Mouse (Mus musculus) kidney, postnatal 4 days (tissue): ENCODE measurements at regions not wholly inside any gene's neighbourhood (a gene's known extent, or its start where the extent isn't known, plus 50 kb on each side); places are given as distances from the start of the nearest gene placed in this dataset.
A peak's percentile ranks its signal among the peaks of the same experiment; 100 is the strongest.

ENCODE experiments used
- DNase-seq, 2 experiments: peaks; one replicate each; pipeline ENCODE4 v3.0.0; 2021; ENCODE audit warnings: mixed read lengths in 2 of 2

DNA sequence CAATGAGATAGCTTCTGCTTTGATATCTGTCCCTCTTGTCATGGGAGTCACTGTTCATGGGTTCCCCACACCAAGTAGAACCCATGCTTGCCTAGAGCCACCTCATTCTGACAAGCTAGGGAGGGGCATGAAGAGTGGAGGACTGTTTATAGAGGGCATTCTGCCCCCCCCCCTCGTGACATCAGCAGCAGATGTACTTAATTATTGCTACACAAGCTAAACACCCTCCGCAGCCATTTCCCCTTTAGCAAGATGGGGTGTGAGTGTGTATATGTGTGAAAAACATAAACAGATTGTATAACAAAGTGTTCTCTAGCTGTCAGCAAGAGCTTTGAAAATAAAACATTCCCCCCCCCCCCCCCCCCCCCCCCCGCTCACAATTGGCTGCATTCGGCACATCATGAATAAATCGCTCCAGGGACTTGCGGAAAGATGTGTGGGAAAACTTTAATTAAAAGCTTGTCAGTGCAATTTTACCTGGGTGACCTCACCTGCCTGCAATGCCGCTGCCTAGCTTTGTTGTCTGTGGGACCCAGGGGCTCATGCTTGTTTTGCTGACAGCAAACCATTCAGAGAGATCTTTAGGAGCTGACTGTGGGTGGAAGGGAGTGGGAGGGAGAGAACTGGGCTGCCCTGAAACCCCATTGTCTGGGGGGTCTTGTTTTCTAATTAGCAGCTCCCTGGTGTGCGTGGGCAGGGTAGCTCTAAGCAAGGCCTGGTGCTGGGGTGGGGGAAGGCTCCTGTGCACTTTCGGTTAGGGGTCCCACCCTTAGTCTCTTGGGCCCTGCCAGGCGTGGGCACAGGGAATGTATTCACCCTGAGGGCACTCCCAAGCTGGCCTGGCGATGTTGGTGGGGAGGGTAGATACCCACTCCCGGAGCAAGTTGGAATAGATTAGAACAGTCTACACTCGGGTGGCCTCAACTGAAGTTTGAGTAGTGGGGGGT, 63.4 kb downstream of the Irx2 start:
- DNase-seq, result peak in 1 of 2 experiments; percentile 2

DNA sequence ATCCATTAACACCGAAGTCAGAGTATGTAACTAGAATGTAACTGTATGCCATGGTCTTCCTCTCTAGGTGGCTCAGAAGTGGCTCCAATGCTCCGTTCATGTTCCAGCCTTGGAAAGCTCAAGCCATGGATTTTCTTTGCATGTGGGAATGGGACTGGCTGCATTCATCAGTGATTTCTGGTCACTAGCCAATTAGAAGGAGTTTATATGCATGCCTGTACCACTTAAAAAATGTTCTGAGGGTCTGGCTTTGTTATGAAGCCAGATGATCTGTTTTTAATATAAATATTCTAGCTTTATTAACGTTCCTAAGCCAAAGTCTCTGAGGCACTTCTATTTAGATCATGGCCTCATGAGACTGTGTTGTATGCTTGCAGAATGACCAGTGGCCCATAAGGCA, 78.8 kb downstream of the Irx2 start:
- no peak for DNase-seq

DNA sequence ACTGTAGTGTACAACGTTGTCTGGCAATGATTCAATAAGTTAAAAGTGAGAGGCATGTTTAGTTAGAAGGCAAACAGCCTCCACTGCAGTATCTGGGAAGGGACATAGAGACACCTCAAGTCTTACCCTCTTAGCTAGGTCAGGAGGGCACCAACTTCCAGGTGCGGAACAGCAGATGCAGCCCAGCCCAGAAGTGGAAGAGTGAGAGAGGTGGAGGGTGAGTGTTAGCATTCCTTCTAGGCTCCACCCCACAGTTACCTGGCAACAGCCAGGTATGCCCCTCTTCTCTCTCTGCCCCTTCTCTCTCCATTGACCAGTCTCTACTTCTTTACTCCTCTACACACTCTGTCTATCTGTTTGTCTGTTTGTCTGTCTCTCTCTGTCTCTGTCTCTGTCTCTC, 80.1 kb downstream of the Irx2 start:
- DNase-seq, result no peak

DNA sequence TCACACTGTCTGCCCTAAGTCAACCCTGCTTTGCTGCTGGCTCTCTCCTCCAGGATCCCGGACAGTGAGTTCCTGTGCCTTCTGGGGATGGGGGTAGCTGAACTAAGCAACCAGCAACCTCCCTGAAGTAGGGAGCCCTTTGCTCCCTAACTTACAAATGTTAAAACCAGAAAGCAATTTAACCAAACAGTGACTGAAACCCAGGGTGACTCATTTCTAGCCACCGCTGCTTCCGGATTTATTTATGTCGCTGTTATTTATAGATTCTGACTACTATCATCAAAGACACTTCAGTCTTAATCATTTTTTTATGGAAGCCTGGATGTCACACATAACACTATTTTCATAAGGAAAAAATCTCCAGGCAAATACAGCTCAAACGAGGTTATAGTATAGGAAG, 81.4 kb downstream of the Irx2 start:
- DNase-seq, result no peak

DNA sequence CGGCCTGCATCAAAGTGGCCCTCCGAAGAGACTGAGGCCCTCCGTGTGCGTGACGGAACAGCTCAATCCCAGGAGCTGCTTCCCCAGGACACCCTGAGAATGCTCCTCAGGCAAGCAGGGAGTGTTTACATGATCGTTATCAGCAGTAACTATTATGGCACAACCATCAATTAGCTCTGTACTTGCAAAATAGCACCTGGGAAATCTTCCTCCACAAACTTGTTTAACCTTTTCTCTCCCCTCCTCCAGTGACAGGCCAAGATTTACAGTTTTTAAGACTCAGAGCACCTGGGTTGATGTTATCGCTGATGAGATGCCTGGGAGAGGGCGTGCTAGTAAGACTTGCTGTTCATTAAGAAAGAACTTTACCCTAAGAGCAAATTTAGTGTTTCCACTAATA, 82.5 kb downstream of the Irx2 start:
- no peak for DNase-seq

DNA sequence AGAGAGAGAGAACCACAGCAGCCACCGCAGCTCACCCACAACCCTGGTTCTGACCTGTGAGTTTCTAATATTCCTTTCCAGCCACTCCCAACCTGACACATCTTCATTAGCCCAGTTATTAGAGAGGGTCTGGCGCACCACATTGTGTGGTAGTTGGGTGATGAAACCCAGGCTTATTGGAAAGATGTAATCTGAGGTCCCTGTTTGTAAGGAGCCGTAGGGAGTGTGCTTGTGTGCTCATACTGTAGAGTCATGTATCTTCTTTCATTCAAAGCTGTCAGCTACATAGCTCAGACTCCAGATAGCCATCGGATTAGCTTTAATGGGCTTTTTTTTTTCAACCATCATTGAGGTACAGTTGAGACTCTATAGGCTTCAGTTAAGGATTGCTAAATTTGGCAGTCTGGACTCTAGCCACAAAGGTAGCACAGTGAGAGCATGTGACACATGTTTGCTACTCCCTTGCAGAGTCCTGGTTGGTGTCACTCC, 83.3 kb downstream of the Irx2 start:
- DNase-seq, result no peak

DNA sequence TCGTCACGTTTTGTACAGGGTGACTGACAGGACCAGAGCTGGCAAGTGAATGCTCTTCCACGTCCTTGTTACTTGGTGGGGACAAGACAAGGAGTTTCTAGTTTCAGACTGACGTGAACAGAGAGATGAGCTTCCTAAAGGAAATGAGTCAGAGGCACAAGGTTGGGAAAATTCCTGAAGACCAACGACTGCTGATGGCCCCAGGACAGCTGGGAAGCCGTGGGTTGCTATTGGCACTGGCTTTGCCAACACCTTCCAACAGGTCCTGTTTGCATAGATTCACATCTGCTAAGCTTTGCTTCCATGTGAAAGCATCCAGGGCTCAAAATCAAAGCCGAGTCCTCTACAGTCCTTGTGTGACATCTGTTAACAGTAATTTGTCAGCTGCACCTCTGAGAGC, 86.2 kb downstream of the Irx2 start:
- DNase-seq, result no peak

DNA sequence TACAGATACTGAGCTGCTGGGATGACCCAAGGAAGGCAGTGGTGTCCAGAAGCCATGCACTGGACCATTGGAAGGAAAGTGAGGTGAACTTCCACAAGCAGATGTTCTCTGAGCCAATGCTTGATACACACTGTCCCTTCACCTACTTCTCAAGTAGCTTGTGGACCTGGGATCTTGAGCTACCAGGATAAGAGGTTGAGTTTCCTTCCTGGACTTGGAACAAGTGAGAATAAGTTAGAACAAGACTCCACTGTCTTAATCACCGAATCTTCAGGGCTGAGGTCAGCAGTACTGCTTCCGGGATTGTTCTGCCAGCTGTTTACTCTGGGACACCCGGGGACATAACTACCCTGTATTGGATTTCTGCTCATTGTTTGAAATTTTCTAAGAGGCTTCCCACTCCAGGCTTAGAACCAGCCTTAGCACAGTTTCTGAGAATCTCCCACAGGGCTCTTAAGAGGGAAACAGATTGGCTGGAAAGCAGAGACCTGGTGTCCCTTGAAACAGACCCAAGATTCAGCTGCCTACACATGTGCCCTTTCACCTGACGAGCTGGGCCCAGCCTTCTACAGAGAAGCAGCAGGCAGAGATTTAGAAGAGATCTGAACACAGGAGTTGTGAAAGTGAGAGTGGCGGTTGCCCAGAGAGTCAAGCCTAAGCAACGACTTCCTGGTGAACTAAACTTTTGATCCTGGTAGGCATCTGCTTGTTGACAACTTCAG, 87.5 kb downstream of the Irx2 start:
- no peak for DNase-seq

DNA sequence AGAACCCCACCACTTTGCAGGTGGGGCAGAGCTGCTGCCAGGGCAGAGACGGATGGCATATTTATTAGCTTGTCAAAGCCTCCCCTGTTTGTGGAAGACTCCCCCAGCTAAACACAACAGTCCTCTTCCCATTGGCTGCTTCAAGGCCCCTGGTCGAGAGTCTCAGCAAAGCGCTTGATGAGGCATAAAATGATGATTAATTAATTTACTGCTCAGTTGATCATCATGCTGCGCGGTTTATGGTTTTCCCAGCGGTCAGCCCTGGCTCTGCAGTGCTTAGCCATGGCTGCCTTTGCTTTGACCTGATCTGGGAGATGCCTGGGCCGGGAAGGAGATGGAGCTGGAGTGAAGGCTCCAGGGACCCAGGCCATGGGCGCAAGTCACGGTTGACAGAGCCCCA, 98.5 kb downstream of the Irx2 start:
- peak; percentile 35 to 62 for DNase-seq

DNA sequence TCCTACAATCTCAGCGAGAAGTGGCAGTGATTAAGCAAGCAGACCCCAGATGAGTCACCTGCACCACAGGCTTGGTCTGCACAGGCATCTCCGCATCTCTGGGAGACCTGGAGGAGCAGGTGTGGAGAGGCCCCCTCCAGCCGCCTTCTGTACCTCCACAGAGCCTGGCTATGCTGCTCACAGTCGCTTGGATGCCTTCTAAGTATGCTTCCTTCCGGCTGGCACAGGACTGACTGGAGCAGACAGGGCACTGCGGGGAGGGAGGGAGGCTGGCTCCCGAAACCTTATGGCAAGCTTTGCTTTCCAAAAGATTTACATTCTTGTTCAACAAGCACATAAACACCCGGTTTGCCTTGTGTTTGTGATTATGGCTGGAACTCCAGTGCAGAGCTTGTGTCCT, 107.3 kb downstream of the Irx2 start:
- DNase-seq, result peak in 1 of 2 experiments; percentile 7

DNA sequence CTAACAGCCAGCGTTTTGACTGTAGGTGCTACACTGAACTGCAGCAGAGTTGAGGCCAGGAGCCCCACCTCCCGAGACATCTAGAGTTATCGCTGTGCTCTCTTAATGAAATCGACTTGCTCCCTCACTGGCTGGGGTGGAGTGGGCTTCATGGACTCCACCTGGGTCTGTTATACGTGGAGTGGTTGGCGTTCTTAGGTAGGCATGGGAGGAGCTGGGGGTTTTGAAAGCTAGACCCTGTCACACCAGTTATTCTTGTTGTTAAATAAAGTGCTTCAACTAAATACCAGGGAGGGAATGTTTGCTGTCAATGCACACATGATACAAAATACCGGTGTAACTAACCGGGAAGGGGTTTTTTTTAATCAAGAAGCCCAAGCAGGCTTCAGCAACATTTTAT, 108.4 kb downstream of the Irx2 start:
- DNase-seq, result no peak

DNA sequence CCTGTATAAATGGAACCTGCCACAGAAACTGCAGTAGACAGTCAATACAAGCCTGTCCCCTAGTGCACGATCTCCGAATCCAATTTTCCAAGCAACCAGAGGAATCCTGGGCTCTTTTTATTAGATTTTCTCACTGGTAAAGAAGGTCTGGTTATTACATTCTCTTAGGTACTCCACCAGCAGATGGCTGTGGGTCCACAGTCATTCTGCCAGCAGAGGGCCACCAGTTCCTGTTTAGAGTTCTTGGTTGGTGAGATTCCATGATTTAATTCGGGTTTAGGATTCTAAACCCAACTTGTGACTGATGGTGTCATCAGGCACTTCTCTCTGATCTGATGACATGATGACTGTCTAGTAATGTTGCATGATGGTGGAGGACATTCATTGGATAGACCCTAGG, 118.6 kb downstream of the Irx2 start:
- DNase-seq, result no peak

DNA sequence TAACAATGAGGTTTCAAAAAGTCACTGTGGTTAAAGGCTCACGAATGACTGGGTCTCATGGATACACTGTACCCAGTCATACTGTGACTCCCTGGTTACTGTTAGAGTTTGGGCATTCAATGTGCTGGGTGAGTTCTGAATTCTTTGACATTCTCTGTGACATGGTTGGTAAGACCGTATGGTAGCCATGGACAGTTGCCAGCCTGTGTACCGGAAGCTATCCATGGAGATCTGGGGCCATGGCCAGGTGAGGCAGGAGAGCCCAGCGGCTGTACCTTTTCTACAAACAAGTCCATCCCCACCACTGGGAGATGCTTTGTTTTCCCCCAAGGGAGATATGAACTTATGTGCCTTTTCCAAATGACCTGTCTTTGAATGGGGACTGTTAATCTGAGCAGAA, 126.4 kb downstream of the Irx2 start:
- no peak for DNase-seq

DNA sequence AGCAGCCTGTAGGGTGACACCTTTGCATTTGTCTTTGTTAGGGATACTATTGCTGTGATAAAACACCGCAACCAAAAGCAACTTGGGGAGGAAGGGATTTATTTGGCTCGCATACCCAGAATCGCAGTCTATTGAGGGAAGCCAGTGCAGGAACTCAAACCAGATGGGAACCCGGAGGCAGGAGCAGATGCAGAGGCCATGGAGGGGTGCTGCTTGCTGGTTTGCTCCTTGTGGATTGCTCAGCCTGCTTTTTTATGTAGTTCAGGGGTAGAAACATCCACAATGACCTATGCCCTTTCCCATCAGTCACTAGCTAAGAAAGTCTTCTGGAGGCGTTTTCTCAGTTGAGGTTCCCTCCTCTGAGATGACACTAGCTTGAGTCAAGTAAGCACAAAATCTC, 133.9 kb downstream of the Irx2 start:
- DNase-seq, result no peak

DNA sequence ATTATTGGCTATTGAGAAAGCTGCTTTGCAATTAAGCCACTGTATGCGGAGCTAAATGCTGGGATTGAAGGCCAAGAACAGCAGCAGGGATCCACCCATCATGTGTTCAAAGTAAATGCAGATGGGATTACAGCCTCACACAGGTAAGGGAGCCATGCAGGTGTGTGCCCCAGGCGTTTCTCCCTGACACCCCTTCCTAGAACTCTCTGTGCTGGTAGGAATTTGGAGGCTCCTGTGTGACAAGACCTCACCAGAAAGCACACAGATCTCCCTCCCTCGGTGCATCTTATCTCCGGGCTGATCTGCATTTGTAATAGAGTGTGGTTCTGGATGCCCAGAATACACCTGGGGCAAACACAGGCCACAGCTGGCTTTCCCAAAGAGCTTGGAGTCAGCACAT, 134.7 kb downstream of the Irx2 start:
- DNase-seq, result no peak

DNA sequence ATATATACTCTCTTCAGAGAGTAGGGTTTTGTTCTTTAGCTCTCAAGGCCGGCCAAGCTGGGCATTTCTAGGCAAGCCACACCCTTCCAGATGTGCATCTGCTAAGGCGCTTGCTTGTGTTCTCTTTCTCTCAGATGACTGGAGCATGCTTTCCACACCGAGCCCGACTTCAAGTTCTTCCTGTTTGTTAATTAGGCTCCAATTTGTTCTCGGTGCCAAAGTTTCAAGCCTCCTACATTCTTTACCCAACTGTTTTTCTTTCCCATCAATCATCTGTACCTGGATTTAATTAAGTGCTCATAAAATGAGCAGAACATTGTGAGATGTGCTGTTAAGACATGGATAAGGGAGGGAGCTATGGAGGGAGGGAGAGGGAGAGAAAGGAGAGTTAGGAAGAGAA, 138.7 kb downstream of the Irx2 start:
- DNase-seq, result no peak

DNA sequence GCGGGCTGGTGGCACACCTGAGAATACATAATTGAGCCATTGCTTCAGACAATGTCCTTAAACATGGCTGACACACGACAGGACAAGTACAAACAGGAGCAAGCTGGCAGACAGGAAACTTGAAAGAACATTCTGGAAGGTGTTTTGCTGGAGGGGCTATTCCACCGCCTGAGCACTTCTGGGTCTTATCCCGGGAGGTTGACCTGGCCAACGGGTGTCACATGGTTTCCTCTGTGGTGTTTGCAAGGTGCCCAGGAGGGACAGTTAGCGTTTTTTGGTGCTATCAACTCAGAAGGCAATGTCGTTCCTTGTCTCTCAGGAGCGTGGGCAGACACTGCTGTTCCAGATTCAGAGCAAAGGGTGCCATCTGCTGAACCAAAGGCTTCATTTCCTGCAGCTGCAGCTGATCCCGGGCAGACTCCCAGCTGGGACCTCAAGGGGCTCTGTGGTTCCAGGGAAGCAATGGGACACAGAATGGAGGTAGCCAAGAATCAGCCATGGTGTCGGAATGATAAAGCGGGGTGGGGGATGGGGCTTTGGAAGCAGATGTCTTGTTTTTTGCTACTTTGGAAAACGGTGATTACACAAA, 140.5 kb downstream of the Irx2 start:
- peak; percentile 3 to 14 for DNase-seq

DNA sequence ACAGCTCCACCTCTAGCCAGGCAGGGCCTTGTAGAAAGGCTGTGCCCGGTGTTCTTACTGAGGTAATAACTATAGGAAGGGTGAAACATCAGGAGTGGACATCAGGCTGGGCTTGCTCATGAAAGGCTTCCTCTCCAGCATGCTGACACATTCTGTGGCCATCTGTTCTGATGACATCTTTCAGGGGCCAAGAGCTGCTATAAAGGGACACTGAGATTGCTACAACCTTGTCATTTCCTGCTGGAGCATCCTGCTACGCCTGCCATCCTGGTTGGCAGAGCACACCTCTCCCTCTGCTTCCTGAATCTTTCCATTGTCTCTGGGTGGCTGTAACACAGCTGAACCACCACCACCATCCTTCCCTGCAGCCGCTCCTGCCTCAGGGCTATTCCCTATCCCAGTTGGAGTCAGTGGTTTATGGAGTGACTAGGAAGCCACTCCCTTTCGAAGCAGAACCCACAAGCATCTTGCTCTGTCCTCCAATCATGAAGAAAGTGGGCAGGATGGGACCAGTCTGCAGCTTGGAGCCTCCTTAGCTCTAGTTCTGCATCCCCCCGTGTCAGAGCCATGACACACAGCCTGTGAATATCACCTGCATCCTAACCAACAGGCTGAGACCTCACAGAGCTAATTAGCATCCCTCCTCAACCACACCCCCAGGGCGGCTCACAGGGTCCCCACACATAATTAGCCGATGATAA, 154.6 kb downstream of the Irx2 start:
- DNase-seq, result no peak

DNA sequence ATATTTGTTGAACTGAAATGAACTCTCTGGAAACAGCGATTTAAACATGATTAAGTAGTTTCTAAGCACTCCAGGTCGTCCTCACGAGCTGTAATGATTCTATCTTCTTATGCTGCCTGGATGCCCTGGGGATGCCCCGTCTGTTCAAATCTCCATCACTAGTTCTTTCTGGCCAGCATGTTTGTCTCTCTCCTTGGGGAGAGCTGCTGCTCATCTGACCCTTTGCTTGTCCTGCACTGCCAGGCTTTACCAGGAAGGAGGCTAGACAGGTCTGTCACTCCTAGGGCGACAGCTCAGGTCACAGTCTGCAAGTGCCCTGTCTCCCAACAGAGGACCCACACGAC, 155.1 kb downstream of the Irx2 start:
- DNase-seq, result no peak

DNA sequence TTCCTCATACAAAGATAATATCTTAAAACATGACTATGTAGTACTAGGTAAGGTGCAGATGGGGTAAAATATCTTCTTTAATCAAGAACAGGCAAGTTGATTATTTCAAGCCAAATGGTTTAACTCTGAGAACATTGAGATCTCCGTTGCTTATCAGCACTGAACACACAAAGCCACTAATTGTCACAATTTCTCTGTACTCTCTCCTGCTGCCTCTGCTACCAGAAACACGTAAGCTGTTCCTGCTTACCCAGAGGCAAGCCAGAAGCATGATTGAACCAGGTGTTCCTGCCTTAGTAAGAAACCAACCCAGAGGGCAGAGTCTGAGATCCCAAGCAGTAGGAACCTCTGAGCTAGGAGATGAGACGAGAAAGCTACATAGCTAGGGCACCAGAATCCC, 164.1 kb downstream of the Irx2 start:
- DNase-seq, result no peak

DNA sequence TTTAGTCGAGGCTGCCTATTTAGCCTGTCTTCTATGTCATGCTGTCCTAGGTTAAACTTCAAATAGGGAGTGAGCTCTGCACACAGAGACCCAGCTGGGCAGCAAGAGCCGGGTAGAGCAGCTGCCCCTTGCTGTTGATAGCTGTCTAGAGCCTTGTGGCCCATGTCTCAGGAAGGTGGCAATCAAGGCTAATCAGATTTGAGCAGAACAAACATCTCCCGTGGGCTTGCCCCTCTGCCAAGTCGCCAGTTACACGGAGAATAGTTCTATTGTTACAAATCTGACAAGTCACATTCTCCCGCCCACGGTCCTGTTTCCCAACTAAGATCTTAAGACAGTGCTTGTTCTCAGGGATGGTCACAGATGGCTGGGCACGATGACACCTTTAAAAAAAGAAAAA, 171.4 kb downstream of the Irx2 start:
- no peak for DNase-seq

DNA sequence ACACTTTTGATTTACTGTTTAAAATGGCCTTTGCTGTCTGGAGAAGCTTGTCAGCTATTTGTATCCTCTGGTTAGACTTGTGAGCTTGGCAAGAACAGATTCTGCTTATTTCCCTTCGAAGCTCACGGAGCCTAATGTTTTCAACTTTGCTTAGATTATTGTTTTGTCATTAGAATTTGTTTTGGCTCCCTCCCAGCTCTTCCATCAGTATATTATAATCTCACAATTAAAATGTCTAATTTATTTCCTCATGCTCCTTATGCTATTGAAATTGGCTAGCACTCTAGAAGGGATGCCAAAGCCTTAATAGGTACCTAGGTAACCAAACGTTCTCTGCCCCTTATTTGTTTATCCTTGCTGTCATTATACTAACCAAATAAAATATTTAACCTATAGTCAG, 171.9 kb downstream of the Irx2 start:
- no peak for DNase-seq

DNA sequence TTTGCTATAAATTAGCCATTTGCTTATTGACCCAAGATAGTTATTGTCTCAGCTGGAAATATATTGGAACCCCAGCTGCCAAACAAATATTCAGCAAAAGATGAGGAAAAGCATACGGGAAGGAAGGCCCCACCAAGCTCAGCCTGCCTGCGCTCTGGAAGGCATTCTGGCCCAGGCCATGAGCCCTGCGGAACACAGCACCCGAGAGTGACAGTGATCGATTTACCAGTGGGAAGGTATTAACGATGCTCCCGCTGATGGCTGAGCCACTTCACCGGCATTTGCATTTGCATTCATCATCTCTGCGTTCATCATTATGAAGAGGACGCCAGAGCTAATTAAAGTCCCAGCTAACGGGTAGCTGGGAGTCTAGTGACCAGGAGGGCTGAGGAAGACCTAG, 174.8 kb downstream of the Irx2 start:
- no peak for DNase-seq
